Mouse (Mus musculus): Measurements from ENCODE around the gene Kifc5b. TPM values are rescaled to one million over a fixed set of nuclear protein-coding genes. Genes with fewer than 3 reads are reported as not detected.

The Kifc5b gene
- polyA plus RNA-seq, 1 experiment = 15.4 TPM

- Histone ChIP-seq H3K79me2 (ENCODE audit: control insufficient read depth, insufficient read depth) (peaks cover 1% of the 10 kb centered on the region), H3ac (ENCODE audit: control insufficient read depth, insufficient read length) (no peak overlapping the region), H3K4me3 (no peak overlapping the region), H3K4me2 (ENCODE audit: low read depth) (peak overlapping the region; percentile 6), H3K36me3 (ENCODE audit: control insufficient read depth, insufficient read depth) (no peaks in the 10 kb centered on the region), H3K27me3 (ENCODE audit: control insufficient read depth, insufficient read depth, insufficient read length) (no peaks in the 10 kb centered on the region)
- TF ChIP-seq CEBPB (IDR thresholded peaks at IDR 0.05; ENCODE audit: insufficient read depth, poor library complexity, severe bottlenecking) (no peak), POLR2AphosphoS2 (IDR thresholded peaks at IDR 0.05; ENCODE audit: insufficient read length, low read depth) (no peak), MYOG (IDR thresholded peaks at IDR 0.05; ENCODE audit: control insufficient read depth in 1 of 3, insufficient read depth in 1 of 3, insufficient read length in 2 of 3, low read depth in 2 of 3) (no peak), E2F4 (IDR thresholded peaks at IDR 0.05; ENCODE audit: insufficient read depth) (no peak)
These were observed 51.3 kb downstream of the Kifc5b start for GRCm38 (mm10) chr17:26968200-26968611.

- no peak overlapping the region for H3K4me2 ChIP-seq (ENCODE audit: low read depth)
- H3K36me3 ChIP-seq (ENCODE audit: control insufficient read depth, insufficient read depth) = no peaks in the 10 kb centered on the region
- H3K4me3 ChIP-seq = no peak overlapping the region
- H3K27me3 ChIP-seq (ENCODE audit: control insufficient read depth, insufficient read depth, insufficient read length) = no peaks in the 10 kb centered on the region
- TF ChIP-seq USF1 (IDR thresholded peaks at IDR 0.05; ENCODE audit: low read depth) (no peak), POLR2AphosphoS2 (IDR thresholded peaks at IDR 0.05; ENCODE audit: insufficient read length, low read depth) (no peak), TCF12 (IDR thresholded peaks at IDR 0.05; ENCODE audit: insufficient read depth, poor library complexity, severe bottlenecking) (no peak), CEBPB (IDR thresholded peaks at IDR 0.05; ENCODE audit: insufficient read depth, poor library complexity, severe bottlenecking) (no peak), POLR2A (IDR thresholded peaks at IDR 0.05; ENCODE audit: insufficient read length, low read depth) (no peak), MYOD1 (IDR thresholded peaks at IDR 0.05; ENCODE audit: control insufficient read depth in 1 of 3, insufficient read length in 2 of 3, low read depth in 2 of 3) (no peak), E2F4 (IDR thresholded peaks at IDR 0.05; ENCODE audit: insufficient read depth) (no peak), SRF (IDR thresholded peaks at IDR 0.05; ENCODE audit: control insufficient read depth, insufficient read length, low read depth) (no peak), REST (IDR thresholded peaks at IDR 0.05; ENCODE audit: insufficient read depth, insufficient read length) (no peak), MYOG (IDR thresholded peaks at IDR 0.05; ENCODE audit: control insufficient read depth in 1 of 3, insufficient read depth in 1 of 3, insufficient read length in 2 of 3, low read depth in 2 of 3) (no peak)
- H3ac ChIP-seq (ENCODE audit: control insufficient read depth, insufficient read length) = no peak overlapping the region
- H3K79me2 ChIP-seq (ENCODE audit: control insufficient read depth, insufficient read depth) = peaks cover 12% of the 10 kb centered on the region
These were observed 52.4 kb downstream of the Kifc5b start for GRCm38 (mm10) chr17:26969257-26969656.

- no peak overlapping the region for H3K4me2 ChIP-seq (ENCODE audit: low read depth)
- peaks cover 21% of the 10 kb centered on the region for H3K79me2 ChIP-seq (ENCODE audit: control insufficient read depth, insufficient read depth)
- TF ChIP-seq POLR2AphosphoS2 (IDR thresholded peaks at IDR 0.05; ENCODE audit: insufficient read length, low read depth) (no peak), CEBPB (IDR thresholded peaks at IDR 0.05; ENCODE audit: insufficient read depth, poor library complexity, severe bottlenecking) (no peak), MAX (IDR thresholded peaks at IDR 0.05; ENCODE audit: low read depth) (no peak), TCF3 (IDR thresholded peaks at IDR 0.05; ENCODE audit: insufficient read length, low read depth) (no peak), TCF12 (IDR thresholded peaks at IDR 0.05; ENCODE audit: insufficient read depth, poor library complexity, severe bottlenecking) (no peak), E2F4 (IDR thresholded peaks at IDR 0.05; ENCODE audit: insufficient read depth) (no peak), REST (IDR thresholded peaks at IDR 0.05; ENCODE audit: insufficient read depth, insufficient read length) (no peak), USF1 (IDR thresholded peaks at IDR 0.05; ENCODE audit: low read depth) (no peak), MYOG (IDR thresholded peaks at IDR 0.05; ENCODE audit: control insufficient read depth in 1 of 3, insufficient read depth in 1 of 3, insufficient read length in 2 of 3, low read depth in 2 of 3) (no peak), SRF (IDR thresholded peaks at IDR 0.05; ENCODE audit: control insufficient read depth, insufficient read length, low read depth) (no peak), POLR2A (IDR thresholded peaks at IDR 0.05; ENCODE audit: insufficient read length, low read depth) (no peak), MYOD1 (IDR thresholded peaks at IDR 0.05; ENCODE audit: control insufficient read depth in 1 of 3, insufficient read length in 2 of 3, low read depth in 2 of 3) (no peak)
- no peaks in the 10 kb centered on the region for H3K27me3 ChIP-seq (ENCODE audit: control insufficient read depth, insufficient read depth, insufficient read length)
- no peak overlapping the region for H3ac ChIP-seq (ENCODE audit: control insufficient read depth, insufficient read length)
- no peaks in the 10 kb centered on the region for H3K36me3 ChIP-seq (ENCODE audit: control insufficient read depth, insufficient read depth)
- H3K4me3 ChIP-seq = no peak overlapping the region
These were observed 53.3 kb downstream of the Kifc5b start for GRCm38 (mm10) chr17:26970221-26970620.

- H3K4me3 ChIP-seq = peak overlapping the region; percentile 84
- no peak overlapping the region for H3K4me2 ChIP-seq (ENCODE audit: low read depth)
- TF ChIP-seq MYOD1 (IDR thresholded peaks at IDR 0.05; ENCODE audit: control insufficient read depth in 1 of 3, insufficient read length in 2 of 3, low read depth in 2 of 3) = no peak
- peak; percentile 53 for TF ChIP-seq POLR2AphosphoS2 (IDR thresholded peaks at IDR 0.05; ENCODE audit: insufficient read length, low read depth)
- no peaks in the 10 kb centered on the region for H3K27me3 ChIP-seq (ENCODE audit: control insufficient read depth, insufficient read depth, insufficient read length)
- no peak overlapping the region for H3ac ChIP-seq (ENCODE audit: control insufficient read depth, insufficient read length)
- peaks cover 10% of the 10 kb centered on the region for H3K36me3 ChIP-seq (ENCODE audit: control insufficient read depth, insufficient read depth)
- peaks cover 23% of the 10 kb centered on the region for H3K79me2 ChIP-seq (ENCODE audit: control insufficient read depth, insufficient read depth)
These were observed 54.5 kb downstream of the Kifc5b start for GRCm38 (mm10) chr17:26971247-26971905.

- peaks cover 23% of the 10 kb centered on the region for H3K79me2 ChIP-seq (ENCODE audit: control insufficient read depth, insufficient read depth)
- H3ac ChIP-seq (ENCODE audit: control insufficient read depth, insufficient read length) = peak overlapping the region; percentile 55
- peaks cover 12% of the 10 kb centered on the region for H3K36me3 ChIP-seq (ENCODE audit: control insufficient read depth, insufficient read depth)
- no peak for TF ChIP-seq MAX (IDR thresholded peaks at IDR 0.05; ENCODE audit: low read depth)
- TF ChIP-seq E2F4 (IDR thresholded peaks at IDR 0.05; ENCODE audit: insufficient read depth) = no peak
- no peak for TF ChIP-seq CEBPB (IDR thresholded peaks at IDR 0.05; ENCODE audit: insufficient read depth, poor library complexity, severe bottlenecking)
- no peak for TF ChIP-seq POLR2A (IDR thresholded peaks at IDR 0.05; ENCODE audit: insufficient read length, low read depth)
- TF ChIP-seq TCF12 (IDR thresholded peaks at IDR 0.05; ENCODE audit: insufficient read depth, poor library complexity, severe bottlenecking) = no peak
- TF ChIP-seq SRF (IDR thresholded peaks at IDR 0.05; ENCODE audit: control insufficient read depth, insufficient read length, low read depth) = no peak
- TF ChIP-seq MYOD1 (IDR thresholded peaks at IDR 0.05; ENCODE audit: control insufficient read depth in 1 of 3, insufficient read length in 2 of 3, low read depth in 2 of 3) = no peak
- no peak for TF ChIP-seq USF1 (IDR thresholded peaks at IDR 0.05; ENCODE audit: low read depth)
- no peak for TF ChIP-seq TCF3 (IDR thresholded peaks at IDR 0.05; ENCODE audit: insufficient read length, low read depth)
- no peak for TF ChIP-seq POLR2AphosphoS2 (IDR thresholded peaks at IDR 0.05; ENCODE audit: insufficient read length, low read depth)
- no peak for TF ChIP-seq REST (IDR thresholded peaks at IDR 0.05; ENCODE audit: insufficient read depth, insufficient read length)
- no peaks in the 10 kb centered on the region for H3K27me3 ChIP-seq (ENCODE audit: control insufficient read depth, insufficient read depth, insufficient read length)
- H3K4me3 ChIP-seq = peak overlapping the region; percentile 84
- peak overlapping the region; percentile 92 for H3K4me2 ChIP-seq (ENCODE audit: low read depth)
These were observed 55.2 kb downstream of the Kifc5b start for GRCm38 (mm10) chr17:26972107-26972506.
